Mouse (Mus musculus): ENCODE data around the gene Lenep. TPM values are rescaled to one million over a fixed set of nuclear protein-coding genes. Genes with fewer than 3 reads are reported as not detected.
A peak's percentile ranks its signal among the peaks of the same experiment; 100 is the strongest.

The Lenep gene
- total RNA-seq, 2 experiments from 2014 or later: 0.68 TPM; not detected in 1

DNA sequence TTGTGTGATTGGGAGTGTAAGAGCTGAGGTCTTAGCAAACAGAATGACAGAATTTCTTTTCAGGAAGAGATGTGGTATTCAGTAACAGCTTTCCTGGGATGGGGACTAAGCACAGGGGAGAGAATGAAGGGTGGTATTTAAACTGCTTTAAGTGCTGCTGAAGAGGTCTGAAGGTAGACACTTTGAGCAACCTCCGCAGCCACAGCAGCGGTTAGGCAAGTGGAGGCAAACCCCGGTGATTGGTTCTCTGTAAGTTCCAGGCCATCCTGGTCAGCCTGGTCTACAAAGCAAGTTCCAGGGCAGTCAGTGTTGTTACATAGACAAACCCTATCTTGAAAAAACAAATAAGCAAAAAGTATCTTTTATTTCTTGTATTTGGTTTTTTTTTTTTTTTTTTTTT lies 17.4 kb upstream of the Lenep start:
- DNase-seq: no peak

DNA sequence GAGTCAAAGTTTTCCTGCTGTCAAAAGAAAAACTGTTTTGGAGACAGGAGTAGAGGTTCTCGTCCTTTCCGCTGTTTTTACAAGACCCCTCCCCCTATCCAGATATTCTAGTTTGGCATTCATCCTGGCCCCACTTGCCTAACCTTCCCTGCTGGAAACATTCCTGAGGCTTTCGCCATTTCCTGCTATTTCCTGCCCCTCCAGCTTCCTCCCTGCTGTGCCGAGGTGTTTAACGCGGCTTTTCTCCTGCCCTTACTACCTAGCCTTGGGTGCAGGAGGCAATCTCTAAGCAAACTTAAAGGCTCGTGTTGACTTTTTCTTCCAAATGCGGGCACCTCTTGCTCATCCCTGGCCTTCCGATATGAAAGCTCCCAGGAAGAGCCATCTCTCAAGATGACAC lies 17.0 kb upstream of the Lenep start:
- DNase-seq: peak; percentile 71

DNA sequence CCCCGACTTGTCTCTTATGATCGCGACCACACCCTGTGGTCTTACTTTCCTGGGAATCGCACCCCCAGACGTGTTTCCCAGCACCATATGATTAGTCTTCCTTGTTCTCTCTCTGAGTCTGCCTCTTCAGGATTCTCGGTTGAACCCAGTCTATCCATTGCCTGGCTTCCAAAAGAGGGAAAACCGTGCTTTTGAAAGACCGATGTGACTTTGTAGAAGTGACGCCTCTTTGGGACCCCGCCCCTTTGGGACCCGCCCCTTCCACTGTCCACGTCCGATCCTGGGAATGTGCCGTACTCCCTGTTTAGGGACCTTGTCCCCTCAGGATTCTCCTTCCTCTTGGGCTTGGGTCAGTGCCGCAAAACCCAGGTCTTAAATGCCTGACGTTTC lies 16.3 kb upstream of the Lenep start:
- DNase-seq: peak; percentile 88

DNA sequence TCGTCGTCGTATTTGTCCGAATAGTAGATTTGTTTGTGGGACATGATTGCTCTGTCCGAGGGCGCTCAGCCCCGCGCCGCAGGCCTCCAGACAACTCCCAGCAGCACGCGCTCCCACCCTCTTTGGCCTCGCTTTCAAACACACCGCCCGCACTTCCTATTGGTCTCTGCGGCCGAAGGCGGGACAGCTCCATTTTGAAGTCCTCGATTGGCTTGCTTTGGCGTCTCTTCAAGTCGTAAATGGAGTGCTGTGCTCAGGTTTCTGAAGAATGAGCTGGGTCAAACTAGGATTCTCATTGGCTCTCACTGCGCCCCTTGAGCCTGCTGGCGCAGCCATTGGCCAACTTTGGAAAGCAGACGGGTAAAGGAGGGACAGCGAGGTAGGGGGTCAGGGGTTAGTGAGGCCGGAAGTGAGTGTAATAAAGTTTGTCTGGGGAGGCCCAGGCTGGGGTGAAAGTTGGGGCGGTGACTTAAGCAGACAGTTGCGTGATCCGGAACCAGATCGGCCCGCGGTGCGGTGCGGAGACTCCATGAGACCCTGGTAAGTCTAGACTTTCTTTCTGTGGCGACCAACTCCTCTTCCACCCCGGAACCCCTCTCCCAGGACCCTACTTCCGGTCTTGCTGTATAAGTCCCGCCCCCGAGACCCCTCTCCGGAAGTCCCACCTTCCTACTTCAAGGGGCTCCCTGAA lies 15.7 kb upstream of the Lenep start, which contains the start of the genes Cks1b and Shc1:
Gene Cks1b (minus strand): TSS at position 214 of the 691 bp plus-strand sequence.
Gene Shc1 (plus strand): TSS at position 274 of the 691 bp plus-strand sequence.
- DNase-seq: peak; percentile 95

DNA sequence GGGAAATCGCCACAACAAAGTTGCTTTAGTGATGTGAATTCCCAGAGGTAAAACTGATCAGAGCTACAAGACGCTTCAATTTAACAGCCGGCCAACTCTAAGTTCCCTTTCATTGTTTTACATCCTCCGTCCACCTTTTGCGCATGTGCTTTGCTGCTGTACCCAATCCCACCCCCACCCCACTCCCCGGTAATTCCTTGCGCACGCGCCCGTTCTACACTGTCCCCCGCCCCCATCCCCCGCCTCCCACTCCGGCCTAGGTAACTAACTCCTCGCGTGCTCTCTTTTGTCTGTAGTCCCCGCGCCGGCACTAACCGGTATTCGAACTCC lies 15.2 kb upstream of the Lenep start:
- no peak for DNase-seq

DNA sequence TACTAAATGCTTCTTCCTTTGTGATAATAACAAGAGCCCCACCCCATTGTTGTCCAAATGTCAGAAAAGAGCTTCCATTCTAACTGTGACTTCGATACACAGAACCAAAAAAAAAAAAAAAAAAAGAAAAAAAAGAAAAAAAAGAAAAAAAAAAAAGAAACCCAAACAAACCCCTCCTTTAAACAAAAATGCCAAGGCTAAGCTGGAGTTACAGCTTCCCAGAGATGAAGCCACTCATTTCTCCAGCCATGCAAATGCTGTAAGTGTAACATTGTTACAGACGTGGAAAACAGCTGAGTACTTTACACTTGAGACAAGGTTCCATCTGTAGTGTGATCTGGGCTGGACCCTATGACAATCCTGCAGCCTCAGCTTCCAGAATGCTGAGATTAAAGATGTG lies 14.5 kb upstream of the Lenep start:
- DNase-seq: no peak

DNA sequence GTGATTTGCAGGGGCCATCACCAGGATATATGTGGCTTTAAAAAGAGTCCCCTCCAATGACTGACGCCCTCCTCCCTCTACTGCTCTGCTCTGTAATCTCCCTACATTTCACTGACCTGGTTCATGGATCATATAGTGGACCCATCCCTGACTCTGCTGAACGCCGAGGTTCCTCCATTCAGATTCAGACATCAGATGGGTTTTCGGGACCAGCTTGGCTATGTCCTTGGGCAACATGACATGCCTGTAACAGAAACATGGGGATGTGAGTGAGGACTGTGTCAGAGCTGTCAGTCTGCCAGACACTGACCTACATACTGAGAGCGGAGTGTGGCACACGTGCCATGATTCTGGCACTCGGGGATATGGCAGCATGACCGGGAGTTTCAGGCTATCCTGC lies 13.6 kb upstream of the Lenep start:
- DNase-seq: no peak

DNA sequence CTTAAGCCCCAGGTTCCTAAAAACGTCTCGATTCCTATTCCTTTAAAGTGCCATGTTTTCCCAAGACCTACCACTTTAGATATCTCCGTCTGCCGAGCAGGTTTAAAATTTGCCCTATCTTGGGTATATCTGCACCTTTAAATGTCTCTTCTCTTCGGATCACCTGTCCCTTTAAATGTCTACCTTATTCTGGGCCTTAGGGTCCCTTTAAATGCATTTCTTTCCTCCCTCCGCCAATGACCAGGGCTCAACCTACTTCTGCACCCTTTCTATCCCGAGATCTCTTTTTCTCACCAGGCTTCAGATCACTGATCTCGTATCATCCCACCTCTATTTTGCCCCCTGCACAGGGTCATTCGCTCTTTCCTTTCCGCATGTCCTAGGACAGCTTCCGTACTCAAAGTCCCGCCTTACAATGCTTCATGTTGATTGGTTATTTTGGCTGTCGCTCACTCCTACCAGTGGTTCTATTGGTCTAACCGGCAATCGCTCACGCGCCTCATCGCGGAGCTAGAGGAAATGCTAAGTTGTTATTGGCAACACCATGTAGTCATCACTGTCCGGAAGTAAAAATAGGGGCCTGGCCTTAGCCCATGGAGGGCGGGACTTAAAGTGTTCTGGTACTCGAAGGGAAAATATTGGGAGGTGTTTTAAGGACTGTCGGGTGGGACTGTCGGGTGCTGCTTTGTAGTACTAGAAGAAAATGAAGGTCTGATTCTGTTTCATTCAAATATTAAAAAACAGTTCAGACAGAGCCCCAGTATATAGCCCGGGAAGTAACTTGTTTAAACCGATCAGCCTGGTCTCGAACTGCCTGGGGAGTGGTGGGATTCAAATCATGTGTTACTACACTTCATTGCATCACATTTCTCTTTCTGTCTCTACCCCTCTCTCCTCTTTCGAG lies 9.1 kb upstream of the Lenep start, which contains the start of gene Flad1:
Gene Flad1 (minus strand): TSS at position 381 of the 904 bp plus-strand sequence.
- DNase-seq: peak; percentile 100

DNA sequence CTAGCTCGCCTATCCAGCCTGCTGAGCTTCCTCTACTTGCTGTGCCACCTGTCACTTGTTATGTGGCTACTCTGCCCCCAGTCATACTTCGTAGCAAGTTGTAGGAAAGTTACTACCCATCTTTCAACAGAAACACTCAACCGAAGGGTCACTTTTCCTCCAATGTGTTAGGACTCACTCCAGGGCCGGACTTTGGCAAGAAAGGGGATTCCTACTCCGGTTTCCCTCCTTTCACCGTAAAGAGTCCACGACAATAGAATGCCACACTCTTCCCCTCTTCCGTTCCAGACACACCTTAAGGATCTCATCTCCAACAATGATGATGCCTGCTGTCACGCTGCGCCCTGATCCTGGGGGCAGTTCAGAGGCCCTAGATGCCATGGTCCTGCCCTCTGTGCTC lies 8.3 kb upstream of the Lenep start:
- DNase-seq: no peak

DNA sequence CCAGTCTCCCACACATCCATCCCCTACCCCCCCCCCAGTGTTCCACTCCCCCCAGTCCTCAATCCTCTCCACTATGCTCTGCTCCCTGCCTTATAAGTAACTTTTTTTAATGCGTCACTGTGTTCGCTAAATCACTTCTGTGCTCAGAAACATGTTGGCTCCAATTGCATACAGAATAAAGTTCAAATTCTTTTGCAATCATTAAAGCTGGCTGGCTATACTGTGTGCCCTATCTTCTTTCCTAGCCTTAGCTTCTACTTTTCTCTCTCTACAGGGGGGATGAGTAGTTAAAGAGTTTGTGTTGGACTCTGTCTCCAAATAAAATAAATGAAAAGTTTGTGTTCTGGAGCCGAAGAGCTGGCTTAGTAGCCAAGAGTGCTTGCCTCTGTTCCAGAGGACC lies 7.1 kb upstream of the Lenep start:
- no peak for DNase-seq

DNA sequence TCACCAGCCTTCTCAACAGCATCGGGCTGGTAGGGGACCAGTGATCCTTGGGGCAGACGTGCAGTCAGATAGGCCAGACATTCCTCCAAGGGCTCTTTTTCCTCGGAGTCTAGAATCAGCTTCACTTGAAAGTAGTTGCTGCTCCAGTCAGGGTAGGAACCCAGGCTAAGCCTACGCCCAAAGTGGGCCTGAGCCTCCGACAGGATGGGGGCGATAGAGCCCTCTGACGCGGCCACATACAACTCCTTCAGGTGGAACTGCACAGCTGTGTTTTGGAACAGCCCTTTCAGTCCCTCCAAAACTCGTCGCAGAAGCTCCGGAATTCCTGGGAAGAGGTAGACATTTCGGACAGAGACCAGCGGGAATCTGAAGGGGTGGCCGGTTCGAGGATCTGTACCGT lies 5.9 kb upstream of the Lenep start:
- no peak for DNase-seq

DNA sequence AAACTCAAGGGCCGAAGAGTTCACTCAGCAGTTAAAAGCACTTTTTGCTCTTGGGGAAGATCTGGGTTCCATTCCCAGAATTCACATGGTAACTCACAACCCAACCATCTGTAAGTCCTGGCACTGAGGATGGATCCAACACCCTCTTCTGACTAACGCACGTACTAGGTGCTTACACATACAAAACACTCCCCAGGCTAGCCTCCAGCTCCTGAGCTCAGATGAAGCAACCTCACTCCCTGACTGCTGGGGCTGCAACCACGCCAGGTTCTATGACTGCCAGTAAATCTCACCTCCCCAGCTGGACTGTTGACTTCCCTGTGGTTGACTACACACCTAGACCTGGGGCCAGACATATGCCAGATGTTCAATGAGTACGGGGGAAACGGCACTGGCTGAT lies 4.3 kb upstream of the Lenep start:
- no peak for DNase-seq

DNA sequence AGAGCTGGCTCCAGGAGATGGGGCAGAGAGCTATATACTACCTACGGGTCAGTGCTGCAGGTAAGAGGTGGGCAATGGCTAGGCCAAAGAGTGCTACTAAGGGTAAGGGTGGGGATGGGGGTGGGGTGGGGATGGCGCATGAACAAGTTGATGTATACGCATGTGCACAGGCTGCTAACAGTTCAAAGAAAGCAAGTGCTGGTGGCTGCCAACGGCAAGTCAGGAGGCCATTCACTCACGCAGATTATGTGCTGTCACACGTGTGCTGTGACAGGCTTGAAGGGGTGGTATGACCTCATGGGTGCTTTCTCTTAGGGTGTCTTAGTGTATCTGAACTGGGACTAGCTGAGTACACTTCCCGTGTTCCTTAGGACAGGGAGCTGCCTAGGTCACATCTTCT lies 1.3 kb downstream of the Lenep start:
- DNase-seq: no peak

DNA sequence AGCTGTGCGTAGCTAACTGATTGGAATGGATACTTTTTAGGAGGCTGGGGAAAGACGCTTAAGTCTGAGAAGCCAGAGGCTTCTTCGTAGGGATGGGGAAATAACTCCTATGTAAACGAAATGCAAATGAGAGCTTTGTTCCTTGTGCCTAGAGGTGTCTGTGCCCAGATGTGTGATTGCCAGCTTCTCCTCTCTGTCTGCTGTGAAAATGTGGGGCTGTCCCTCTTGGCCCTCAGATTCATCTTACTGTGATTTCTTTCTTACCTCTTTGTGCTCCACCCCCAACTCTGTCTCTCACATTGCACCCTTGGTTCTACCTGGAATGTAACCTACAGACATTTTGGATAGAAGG lies 6.0 kb downstream of the Lenep start:
- DNase-seq: no peak

DNA sequence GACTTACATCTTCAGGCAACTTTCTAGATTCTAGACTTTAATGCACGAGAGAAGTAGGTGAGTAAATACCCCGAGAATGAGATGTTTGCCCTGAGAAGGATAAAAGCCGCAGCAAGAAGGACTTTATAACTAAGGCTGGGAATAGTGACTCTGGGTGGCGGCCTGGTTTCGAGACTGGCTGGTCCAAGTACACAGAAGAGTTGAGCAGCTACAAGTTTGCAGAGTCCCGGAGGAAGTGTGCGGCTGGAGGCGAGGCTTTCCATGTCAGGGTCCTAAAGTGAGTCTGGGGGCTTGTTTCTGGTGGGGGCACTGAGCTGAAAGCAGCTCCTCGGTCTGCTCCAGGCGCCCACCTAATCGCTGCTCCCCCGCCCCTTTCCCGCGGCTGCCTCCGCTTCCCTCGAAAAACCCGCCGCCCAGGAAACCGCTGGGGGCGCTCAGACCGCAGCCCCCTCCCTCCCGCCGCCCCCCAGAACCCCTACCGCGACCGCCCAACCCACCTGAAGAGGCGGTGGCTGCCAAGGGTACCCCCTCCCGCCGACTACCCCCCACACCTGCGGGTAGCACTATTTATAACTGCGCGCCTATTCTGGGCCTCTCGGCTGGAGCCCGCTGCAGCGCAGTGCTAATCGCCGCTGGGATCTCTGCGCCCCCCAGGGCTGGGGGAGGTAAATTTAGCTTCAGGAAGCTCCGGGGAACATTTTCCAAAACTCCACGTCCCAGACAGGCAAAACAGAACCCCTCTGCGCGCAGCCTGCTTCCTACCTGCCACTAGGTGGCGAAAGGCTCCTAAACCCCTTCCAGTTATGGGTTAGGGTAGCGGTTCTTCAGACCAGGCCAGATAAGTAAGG lies 6.6 kb downstream of the Lenep start:
- peak; percentile 80 for DNase-seq

DNA sequence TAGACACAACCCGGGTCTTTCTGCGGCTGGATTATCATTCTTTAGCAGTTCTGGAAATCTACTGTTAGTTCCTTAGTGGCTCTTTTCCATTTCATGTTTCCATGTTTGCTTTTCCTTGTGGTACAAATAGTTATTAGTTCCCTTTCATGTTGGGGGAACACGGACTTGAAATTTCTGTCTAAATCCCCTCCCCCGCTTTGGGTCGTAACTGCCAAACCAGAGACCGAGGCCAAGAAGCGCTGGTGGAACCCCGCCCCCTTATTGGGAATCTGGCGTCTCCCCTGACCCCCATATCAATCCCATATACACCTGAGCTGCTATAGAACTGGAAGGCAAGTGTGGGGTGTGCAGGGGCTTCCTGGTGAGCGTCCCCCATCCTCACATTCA lies 7.2 kb downstream of the Lenep start:
- no peak for DNase-seq

DNA sequence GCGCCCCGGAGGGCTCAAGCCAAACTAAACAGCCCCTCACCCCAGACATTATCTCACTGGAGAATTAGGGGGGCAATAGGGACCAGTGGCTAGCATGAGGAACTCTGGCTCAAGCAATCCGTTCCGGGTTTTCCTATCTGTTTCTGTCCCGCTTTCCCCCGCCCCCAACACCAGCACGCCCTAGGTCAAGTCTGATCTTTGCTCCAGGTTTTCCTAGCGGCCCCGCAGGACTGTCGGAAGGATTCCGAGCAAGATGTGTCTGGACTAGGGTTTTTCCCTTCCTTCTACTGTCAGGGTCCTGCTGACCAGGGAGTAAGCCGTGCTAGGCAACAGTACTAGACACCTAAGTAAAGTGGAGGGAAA lies 7.7 kb downstream of the Lenep start:
- DNase-seq: peak; percentile 87

DNA sequence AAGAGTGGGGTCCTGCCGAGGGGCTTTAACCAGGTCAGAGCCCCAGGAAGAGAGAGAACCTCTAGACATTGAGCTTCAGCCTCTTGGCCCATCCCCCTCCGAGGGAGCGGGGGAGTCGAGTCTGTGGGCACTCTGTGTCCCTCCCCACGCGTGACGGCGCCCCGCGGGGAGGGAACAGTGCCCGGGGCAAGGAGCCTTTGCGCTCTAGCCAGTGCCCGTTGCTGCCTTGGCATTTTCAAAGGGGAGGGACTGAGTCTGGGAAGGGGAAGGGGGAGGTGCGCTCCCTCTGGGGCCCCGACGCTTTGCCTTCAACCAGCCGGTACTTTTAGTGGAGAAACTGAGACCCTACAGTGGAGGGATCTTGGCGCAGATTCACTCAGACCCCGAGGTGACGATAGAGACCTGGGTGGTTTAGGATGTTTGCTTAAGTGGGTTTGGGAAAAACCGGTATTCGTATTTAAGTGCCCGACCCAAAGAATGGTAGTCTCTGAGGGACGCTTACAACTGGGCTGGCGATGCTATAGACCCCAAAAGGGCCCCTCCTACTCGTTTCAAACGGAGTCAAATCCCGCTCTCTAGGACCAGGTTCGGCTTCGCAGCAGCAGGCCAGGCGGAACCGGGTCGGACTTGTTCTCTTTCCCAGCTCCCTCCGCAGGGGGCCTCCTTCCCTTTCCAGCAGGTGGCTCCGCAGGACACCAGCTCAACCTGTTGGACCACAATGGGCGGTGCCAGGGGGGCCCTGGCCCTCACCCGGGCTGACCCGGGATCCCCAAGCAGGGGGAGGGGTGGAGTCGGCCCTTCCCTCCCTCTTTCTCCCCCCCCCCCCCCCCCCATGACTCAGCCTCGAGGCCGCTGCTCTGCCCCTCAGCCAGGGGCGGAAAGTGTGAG lies 8.3 kb downstream of the Lenep start, which contains the start of gene Zbtb7b:
Gene Zbtb7b (minus strand): TSS at position 771 of the 888 bp plus-strand sequence.
- DNase-seq: peak; percentile 79

DNA sequence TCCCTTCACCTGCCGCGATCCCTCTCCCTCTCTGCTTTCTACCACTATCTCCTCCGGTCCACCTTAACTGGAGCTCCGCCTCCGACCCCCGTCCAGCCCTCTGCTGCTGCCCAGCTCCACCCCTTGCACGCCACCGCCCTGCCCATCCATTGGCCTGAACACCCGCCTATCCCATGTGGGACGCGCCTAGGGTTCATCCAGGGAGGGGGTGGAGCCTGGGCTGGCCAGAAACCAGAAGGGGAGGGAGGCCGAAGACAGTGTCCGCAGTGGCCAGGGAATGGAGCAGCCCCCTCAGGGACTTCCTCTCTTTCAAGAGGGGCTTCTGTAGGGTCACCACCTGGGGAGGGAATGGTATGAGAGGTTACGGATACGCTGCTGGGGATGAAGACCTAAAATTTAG lies 9.0 kb downstream of the Lenep start:
- DNase-seq: peak; percentile 99

DNA sequence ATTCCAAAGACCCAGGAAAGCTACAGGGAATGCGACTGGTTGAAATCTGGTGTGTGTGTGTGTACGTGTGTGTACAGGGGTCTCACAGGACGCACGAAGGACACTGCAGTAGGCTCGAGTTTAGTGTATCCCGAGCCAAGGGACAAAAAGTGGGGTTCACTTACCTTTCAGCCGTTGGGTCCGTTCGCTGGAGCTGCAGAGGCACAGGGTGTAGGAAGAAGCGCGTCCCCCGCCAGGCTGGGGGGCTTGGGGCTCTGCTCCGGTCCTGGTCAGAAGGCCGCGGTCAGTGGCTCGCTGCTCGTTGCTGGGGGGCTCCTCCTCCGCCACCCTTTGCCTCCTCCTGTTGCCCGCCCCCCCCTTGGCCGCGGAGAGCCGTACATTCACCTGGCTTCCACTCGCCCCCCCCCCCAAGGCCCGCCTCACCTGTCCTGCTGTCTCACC lies 9.7 kb downstream of the Lenep start:
- DNase-seq: no peak

DNA sequence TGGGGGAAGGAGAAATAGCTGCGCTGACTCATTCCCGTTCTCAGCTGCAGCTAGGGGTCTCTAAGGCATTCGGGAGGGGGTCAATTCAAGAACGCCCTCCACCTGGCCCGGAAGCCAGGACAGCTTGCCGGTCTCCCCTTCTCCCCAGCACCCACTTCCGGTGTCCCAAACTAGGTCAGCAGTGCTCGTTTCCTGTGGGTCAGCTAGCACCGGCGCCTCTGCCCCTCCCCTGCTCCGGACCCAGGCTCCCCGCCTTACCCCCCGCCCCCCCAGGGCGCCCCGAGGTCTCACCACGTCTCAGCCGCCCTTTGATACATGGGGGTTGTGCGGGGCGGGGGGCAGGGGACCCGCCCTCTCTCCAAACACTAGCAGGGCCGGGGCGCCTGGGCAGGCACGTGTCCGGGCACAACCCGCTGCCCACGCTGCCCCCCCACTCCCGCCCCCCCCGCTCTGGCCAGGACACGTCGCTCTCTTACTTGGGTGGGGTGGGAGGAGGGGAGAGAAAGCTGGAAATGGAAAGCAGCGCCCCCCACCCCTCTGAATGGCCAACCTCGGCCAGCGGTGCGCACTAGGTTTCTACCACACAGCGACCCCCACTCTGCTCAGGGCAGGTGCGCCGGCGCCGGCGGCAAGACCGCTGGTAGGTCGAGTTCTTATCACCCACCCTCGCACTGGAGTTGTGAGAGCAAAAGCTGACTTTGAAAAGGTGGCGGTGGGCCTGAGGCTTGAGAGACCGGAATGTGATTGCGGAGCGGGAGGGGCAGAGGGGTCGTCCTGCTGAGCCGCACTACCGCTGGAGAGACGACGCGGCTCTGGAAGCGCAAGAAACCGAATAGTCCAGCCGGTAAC lies 10.7 kb downstream of the Lenep start:
- DNase-seq: peak; percentile 72
